Mouse (Mus musculus) MEL-GATA-1-ER (cell line): ENCODE measurements around the gene Amotl2.

ENCODE experiments used
- DNase-seq: peaks from one replicate; pipeline ENCODE4 v3.0.0-alpha.2; 2012; ENCODE audit warnings: low read depth; ENCODE audit errors: extremely low read depth

Gene Amotl2

DNA sequence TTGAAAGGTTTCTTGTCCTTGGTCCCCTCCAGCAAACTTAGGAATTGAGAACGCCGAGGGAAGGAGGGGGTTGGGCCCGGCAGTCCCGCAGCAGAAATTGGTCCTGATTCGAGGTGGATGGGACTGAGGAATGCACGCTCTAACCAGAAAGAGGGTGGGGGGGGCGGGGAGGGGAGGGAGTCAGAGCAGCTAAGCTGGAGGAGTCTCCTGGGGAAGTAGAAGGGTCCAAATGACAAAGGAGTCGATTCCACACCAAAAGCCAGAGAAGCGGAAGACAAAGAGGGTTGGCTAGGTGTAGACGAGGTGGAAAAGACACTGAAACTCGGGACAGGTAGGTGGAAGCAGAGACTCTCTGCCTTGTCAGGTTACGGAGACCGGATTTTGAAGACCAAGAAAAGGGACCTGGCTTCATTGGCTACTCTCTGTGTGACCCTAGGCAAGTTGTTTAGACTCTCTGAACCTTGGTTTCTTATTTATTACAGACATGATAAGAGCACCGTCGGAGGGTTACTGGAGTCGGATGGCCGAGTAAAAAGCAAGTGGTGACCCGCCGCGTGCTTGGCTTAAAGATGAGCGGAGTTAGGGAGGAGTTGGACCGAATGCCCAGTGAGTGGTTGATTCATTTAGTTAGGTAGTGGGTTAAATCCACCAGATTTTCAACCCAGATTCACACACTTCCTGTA lies at the start of gene Amotl2:
Gene Amotl2 (plus strand): TSS at position 192 of the 683 bp plus-strand sequence.
- no peak for DNase-seq

- no peak for DNase-seq
Measured at GRCm38 (mm10) chr9:102668115-102668514, 48.4 kb upstream of the Amotl2 start.

GRCm38 (mm10) chr9:102668906-102669305 lies 47.6 kb upstream of the Amotl2 start:
- no peak for DNase-seq

DNA sequence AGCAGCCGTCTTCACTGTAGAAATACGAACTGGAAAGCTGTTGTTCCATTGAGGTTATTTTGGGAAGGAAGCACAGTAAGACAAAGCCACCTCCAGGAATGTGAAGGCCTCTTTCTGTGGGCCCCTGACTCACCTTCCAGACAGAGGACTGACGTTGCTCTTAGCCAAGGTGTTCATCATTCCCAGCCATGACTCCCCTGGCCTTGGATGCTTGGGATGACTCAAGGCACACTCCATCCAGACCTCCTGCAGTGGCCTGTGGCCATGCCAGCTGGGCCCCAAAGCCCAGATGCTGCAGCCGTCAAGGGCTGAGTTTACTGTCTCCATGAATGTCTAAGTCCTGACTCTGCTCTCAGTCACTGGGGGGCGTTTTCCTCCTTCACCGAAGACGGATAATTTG lies 43.1 kb upstream of the Amotl2 start:
- no peak for DNase-seq

GRCm38 (mm10) chr9:102675922-102676321 lies 40.5 kb upstream of the Amotl2 start:
- no peak for DNase-seq

DNA sequence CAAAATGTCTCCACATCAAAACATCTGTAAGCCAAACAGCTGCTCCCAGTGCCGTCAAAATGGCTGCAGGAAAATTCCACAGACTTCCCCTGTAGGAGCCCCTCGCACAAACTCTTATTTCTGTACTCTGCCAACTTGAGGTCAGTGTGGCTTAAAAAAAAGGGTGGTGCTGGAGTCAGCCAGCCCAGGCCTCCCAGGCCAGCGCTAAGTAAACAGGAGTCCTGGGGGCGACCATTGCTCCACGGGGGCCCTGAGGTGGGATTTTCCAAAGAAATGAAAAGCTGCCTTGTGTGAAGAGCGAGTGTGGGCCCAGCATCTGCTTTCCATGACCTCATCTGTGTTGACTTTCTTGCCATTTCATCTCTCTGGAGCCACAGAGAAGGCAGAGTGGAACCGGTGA lies 35.0 kb upstream of the Amotl2 start:
- no peak for DNase-seq

DNA sequence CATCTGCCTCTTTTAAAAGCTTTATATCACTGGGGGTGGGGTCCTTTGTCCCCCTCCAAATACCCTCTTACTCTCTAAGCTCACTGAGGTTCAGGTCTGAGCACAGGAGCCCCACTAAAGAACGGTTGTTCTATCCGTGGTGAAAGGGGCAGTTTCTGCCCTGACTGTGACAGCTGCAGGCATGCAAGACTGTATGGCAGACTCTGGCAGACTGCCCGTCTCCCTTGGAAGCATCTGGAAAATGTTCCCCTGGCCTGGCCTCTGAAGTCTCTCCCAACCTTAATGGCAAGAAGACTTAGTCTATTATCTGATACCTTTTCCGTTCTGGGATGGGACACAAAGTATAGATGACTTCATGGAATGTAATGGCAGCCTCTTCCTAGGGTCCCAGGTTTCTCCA lies 28.5 kb upstream of the Amotl2 start:
- DNase-seq: no peak

DNA sequence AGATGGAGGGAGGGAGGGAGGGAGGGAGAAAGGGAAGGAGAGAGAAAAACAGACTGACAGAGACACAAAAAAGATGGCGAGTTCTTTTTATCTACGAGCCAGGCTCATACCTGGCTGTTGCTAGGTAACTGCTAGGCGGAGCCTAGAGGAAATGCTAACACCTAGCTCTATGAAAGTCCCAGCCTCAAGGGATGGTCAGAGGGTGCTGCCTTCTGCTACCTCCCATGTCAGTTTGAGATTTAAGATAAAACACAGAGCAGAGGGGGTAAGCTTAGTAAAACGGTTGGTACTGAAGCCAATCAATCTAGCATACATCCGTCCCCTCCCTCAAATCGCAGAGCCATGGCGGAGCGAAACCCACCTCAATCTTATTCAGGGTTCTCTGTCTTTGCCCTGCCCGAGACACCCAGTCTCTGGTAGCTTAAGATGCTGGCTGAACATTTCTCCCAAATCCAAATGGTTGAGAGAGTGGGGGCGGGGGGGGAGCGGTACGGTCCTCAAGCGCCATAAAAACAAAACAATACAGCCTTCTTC lies 27.0 kb upstream of the Amotl2 start:
- DNase-seq: no peak

GRCm38 (mm10) chr9:102689940-102690642 lies 26.4 kb upstream of the Amotl2 start:
- no peak for DNase-seq

DNA sequence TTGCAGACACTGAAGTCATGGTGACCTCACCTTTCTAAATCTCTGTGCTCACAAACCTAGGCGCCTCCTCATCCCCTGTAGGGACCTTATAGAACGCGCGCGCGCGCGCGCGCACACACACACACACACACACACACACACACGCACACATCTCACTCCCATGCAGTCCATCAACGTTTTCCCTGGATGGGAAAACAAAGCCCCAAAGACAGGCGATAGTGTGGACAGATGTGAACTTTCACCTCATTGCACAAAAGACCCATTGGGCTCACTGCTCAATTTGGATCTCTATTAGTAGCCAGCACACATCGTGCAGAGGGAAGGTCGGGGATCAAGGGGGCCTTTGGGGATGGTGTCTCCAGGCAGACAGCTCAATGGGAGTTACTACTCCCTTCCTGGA lies 25.6 kb upstream of the Amotl2 start:
- DNase-seq: no peak

- no peak for DNase-seq
Measured at GRCm38 (mm10) chr9:102692564-102693475, 23.7 kb upstream of the Amotl2 start.

DNA sequence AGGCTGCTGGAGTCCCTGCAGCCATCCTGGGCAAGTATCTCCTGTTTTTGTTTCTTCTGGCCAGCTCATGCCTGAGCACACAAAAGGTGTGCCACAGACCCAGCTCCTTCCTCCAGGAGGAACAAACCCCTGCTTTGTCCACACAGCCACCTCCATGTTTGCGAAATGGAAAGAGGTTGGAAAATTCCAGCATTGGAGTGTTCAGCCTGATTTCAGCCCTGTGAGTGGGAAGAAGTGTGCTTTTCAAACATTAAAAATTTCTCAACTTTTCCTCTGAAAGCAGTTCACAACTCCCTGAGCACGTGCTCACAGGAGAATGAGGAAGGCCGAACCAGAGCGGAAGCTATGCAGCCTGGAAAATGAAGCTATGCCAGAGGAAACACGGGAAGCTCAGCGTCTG lies 15.4 kb upstream of the Amotl2 start:
- DNase-seq: no peak

DNA sequence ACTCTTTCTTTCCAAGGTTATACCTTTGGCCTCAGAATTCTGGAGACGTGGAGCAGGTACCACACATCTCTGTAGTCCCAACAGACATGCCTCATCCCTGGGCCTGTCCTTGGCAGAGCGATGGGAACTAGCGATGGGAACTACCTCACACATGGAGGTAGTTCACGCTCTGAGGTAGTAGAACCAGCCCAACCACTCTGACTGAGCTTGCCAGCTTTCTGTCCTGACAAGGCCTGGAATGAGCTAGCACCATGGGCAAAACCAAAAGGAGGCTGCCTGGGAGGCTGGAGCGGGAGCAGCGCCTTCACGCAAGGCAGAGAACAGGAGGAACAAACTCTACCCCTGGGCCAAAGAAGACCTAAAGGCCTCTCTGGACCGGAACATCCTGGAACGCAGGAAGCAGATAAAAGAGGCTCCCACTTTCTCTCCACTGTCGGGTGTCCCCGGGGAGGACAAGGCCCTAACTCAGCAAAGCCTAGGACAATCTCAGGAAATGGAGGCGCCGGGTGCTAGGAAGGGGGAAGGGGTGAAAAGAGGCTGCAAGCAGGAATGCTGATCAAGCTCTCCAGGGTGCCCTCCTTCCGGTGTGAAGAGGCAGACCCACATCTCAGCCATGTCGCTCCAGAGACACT lies 6.9 kb upstream of the Amotl2 start:
- no peak for DNase-seq

GRCm38 (mm10) chr9:102710520-102710919 lies 6.0 kb upstream of the Amotl2 start:
- no peak for DNase-seq

- DNase-seq: no peak
Measured at GRCm38 (mm10) chr9:102713797-102714196, 2.7 kb upstream of the Amotl2 start.

GRCm38 (mm10) chr9:102714893-102715505 lies 1.5 kb upstream of the Amotl2 start:
- DNase-seq: no peak

DNA sequence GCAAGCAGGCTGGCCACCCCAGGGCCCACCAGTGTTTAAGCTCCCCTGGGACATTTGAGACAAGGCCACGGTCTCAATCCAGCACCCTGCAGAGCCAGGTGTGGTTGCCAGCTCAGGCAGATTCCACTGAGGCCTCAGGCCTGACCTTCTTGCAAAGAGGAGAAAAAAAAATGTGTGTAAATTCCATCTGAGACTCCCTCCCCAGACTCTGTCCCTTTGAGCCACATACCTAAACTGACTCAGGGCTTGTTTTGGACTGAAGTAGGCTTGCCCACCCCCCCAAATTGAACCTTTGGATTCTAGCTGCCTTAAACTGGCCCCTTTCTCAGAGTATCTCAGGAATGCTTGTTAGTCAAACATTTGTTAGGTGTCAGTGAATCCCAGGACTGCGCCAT lies 969 bp upstream of the Amotl2 start:
- DNase-seq: no peak

DNA sequence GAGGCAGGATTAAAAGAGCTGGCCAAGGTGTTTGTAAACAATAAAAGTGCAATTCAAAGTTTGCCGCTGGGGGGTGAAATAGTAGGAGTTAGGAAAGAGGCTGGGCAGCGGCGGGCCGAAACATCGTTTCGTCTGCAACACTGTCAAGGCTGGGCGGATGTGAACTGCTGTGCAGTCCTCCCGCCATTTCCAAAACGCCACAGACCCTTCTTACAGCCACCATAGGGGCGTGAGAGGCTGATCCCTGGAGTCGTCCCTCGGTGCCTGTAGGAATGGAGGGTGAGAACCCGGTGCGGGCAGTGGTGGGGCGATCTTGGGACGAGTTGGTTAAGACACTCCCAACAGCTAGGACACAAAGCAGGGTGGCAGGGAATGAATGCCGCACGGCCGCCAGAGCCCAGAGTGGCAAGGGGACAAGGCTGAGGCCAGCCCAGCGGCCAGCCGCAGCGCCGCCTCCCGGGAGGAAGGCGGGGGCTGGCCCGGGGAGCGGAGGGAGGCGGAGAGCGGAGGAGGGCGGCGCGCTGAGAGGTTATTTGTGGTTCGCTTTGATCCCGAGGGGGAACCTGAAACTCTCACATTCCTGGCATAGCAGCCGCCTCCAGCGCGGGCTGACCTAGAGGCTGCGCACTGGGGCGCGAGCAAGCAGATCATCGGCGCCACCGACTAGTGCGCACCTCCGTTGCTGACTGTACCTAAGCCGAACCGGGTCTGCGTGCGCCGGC lies 853 bp downstream of the Amotl2 start:
- no peak for DNase-seq

GRCm38 (mm10) chr9:102717886-102718643 lies 1.6 kb downstream of the Amotl2 start:
- DNase-seq: no peak
